Mouse (Mus musculus): ENCODE results near the gene Lhfpl4. TPM values are rescaled to one million over a fixed set of nuclear protein-coding genes. Genes with fewer than 3 reads are reported as not detected.
A peak's percentile ranks its signal among the peaks of the same experiment; 100 is the strongest.

The Lhfpl4 gene
- polyA plus RNA-seq (2015; fragmentation: Nextera tagmentation; extraction: Ambion mirVana), result 0.35 and 0.81 TPM in 2 replicates

DNA sequence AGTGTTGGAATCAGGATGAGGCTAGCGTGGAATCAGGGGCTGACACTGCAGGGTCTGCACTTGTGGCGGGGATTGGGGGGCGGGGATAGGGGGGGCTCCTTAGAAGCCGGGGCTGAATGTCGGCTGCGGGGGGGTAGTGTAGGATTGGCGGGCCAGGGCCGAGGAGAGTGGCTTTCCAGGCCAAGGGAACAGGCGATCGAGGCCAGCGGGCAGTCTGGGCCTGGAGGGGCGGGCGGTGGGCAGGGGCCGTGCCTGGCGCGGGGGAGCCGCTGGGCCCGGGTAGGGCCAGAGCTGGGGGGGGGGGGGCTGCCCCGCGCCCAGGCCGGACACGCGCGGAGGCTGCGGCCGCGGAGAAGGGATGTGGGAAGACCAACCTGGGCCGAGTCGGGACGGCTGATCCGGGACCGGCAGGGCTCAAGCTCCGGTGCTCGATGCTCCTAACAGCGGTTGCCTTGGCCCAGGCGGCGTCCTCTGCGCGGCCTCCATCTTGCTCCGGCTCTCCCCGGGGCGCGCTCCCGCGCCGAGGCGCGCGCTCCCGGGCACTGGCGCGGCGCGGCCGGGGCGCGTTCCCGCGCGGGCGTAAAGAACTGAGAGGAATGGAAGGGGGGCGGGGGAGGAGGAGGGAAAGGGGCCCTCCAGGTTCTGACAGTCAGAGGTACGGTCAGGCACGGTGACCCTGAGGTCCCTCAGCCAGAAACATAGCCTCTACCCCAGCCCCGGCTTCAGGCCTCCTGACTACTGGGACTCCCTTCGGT, at the start of gene Lhfpl4:
Gene Lhfpl4, minus strand, starts transcription at position 544 of the 755 bp plus-strand sequence.
- Histone ChIP-seq H3K9ac (no peak within 1 kb of the TSS), H3K4me1 (replicated peaks) (peaks cover 13% of the 10 kb centered on the region), H3K4me3 (peak within 1 kb of the TSS; percentile 48), H3K4me2 (peak within 1 kb of the TSS; percentile 71), H3K9me3 (replicated peaks) (no peaks in the 10 kb centered on the region), H3K27ac (no peak within 1 kb of the TSS), H3K36me3 (no peaks in the 10 kb centered on the region), H3K27me3 (peaks cover 57% of the 10 kb centered on the region)
- 3% methylated on average over 56 of the region's 66 CpGs for WGBS
- no peak for ATAC-seq (replicated peaks; ENCODE audit: insufficient number of reproducible peaks, insufficient read depth, low FRiP score, low read depth)

DNA sequence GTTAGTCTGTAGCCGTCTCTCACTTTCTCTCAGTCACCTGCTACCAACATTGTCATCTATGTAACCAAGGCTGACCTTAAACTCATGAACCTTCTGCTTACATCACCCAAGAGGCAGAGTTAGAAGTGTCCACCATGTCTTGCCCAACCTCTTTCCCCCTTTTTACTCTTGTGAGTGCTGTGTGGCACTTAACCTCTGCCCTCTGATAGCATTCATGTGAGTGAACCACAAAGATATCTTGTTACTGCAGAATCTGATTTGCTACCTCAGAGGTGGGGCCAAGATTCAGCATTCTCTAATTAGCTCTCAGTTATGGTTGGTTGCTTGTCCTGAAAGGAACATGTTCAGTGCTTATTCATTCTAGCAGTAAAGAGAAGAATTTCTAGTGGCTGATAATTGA, 47.6 kb upstream of the Lhfpl4 start:
- Histone ChIP-seq H3K4me2 (no peak overlapping the region), H3K36me3 (peaks cover 14% of the 10 kb centered on the region), H3K27ac (no peak overlapping the region), H3K9ac (no peak overlapping the region), H3K4me3 (no peak overlapping the region), H3K27me3 (no peaks in the 10 kb centered on the region), H3K4me1 (replicated peaks) (peaks cover 11% of the 10 kb centered on the region), H3K9me3 (replicated peaks) (no peaks in the 10 kb centered on the region)
- no peak for ATAC-seq (replicated peaks; ENCODE audit: insufficient number of reproducible peaks, insufficient read depth, low FRiP score, low read depth)
- 76% methylated on average over 1 of the region's 1 CpGs for WGBS

DNA sequence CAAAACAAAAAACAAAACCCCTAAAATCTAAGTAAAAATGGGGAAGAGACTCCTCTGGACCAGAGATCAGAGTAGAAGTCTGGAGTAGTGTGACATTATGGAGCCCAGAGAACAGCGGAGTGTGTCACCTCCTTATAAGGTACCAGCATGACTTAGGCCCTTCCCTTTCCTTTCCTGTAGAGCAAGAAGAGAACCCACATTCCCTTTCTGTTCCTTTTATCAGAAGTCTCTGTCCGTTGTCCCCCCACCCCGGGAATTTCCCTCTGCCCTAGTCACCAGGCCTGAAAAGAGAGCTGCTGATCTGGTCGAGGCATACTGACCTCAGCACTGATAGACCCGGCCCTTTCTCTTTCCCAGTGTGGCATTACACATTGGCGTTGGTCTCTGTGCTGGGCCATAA, 43.3 kb upstream of the Lhfpl4 start:
- H3K27ac ChIP-seq, result no peak overlapping the region
- H3K9me3 ChIP-seq (replicated peaks), result no peaks in the 10 kb centered on the region
- 16% methylated on average over 6 of the region's 6 CpGs for WGBS
- peak overlapping the region; percentile 85 for H3K9ac ChIP-seq
- H3K4me1 ChIP-seq (replicated peaks), result peaks cover 11% of the 10 kb centered on the region
- H3K4me3 ChIP-seq, result peak overlapping the region; percentile 87
- no peaks in the 10 kb centered on the region for H3K27me3 ChIP-seq
- H3K4me2 ChIP-seq, result peak overlapping the region; percentile 87
- peaks cover 14% of the 10 kb centered on the region for H3K36me3 ChIP-seq
- no peak for ATAC-seq (replicated peaks; ENCODE audit: insufficient number of reproducible peaks, insufficient read depth, low FRiP score, low read depth)

DNA sequence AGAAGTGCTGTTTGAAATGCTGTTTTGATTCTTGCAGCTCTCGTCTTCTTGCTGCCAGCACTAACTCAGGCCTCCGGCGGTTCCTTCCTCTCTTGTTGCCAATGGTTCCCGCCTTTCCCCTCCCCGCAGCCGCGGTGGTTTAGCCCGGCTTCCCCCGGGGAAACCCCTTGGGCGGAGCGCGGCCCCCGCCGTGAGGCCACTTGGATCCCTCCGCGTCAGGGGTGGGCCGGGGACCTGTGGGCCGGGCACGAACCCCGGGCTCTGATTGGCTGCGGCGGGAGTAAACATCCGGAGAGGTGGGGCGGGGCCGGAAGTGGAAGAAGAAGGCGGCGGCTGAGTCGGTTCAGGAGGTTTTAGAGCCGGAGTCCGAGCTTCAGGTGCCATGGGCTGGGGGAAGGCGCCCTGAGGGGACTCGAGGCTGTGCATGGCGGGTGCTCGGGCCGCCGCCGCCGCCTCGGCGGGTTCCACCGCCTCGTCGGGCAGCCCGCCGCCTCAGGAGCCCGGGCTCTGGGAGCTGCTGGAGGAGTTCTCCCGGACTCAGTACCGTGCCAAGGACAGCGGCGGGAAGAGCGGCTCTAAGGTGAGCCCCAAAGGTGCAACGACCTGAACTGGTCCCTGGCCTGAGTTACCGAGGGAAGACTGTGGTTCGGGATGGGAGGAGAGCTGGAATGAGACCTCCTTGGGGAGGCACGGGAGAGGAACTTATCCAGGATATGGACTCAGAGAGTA, 42.5 kb upstream of the Lhfpl4 start, which contains the start of gene Mtmr14:
Gene Mtmr14, plus strand, starts transcription at position 302 of the 729 bp plus-strand sequence.
- peak; percentile 99 for ATAC-seq (replicated peaks; ENCODE audit: insufficient number of reproducible peaks, insufficient read depth, low FRiP score, low read depth)
- Histone ChIP-seq H3K36me3 (peaks cover 7% of the 10 kb centered on the region), H3K4me2 (peak within 1 kb of the TSS; percentile 87), H3K4me1 (replicated peaks) (peaks cover 11% of the 10 kb centered on the region), H3K27ac (peak within 1 kb of the TSS; percentile 41; the same call in 1 of the 2 replicates), H3K9me3 (replicated peaks) (no peaks in the 10 kb centered on the region), H3K9ac (peak within 1 kb of the TSS; percentile 85), H3K4me3 (peak within 1 kb of the TSS; percentile 87), H3K27me3 (no peaks in the 10 kb centered on the region)
- under 1% methylated on average over 55 of the region's 55 CpGs for WGBS

DNA sequence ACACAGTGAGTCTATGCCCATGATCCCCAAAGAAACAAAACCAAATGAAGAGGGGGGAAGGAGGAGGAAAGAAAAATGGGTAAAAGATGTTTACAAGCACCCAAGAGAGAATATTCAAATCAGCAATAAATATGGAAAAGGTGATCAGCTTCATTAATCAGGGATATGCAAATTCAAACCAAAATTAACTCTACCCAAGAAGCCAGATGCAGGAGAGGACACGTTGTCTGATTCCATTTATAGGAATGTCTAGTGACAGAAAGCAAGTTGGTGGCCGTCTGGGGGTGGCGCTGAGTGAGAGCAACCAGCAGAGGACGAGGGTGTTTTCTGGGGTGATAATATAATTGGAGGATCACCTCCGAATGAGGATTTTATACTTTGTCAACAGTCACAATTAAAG, 40.0 kb upstream of the Lhfpl4 start:
- no peak overlapping the region for H3K9ac ChIP-seq
- no peaks in the 10 kb centered on the region for H3K9me3 ChIP-seq (replicated peaks)
- no peaks in the 10 kb centered on the region for H3K36me3 ChIP-seq
- no peaks in the 10 kb centered on the region for H3K27me3 ChIP-seq
- no peak overlapping the region for H3K4me2 ChIP-seq
- H3K4me1 ChIP-seq (replicated peaks), result peaks cover 11% of the 10 kb centered on the region
- ATAC-seq (replicated peaks; ENCODE audit: insufficient number of reproducible peaks, insufficient read depth, low FRiP score, low read depth), result no peak
- WGBS, result 49% methylated on average over 5 of the region's 5 CpGs
- H3K4me3 ChIP-seq, result no peak overlapping the region
- H3K27ac ChIP-seq, result no peak overlapping the region

DNA sequence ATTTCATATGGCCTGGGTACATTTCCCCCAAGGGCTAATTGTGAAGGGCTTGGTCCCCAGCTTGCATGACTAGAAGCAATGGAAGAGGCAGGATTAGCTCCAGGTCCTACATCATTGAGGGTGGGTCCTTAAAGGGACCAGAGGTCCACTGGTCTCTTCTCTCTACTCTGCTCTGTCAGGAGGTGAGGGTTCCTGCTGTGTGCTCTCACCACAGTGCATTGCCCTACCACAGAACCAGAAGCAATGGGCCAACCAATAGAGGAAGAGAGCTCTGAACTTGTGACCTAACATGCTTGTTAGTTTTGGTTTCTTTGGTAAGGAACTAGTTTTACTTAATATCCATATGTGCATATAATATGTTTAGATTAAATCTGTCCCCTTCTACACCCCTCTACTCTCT, 31.5 kb upstream of the Lhfpl4 start:
- Histone ChIP-seq H3K4me3 (no peak overlapping the region), H3K27ac (no peak overlapping the region), H3K9ac (no peak overlapping the region), H3K4me2 (no peak overlapping the region), H3K27me3 (no peaks in the 10 kb centered on the region; the same call in 1 of the 2 replicates), H3K9me3 (replicated peaks) (no peaks in the 10 kb centered on the region), H3K36me3 (no peaks in the 10 kb centered on the region), H3K4me1 (replicated peaks) (no peaks in the 10 kb centered on the region)
- ATAC-seq (replicated peaks; ENCODE audit: insufficient number of reproducible peaks, insufficient read depth, low FRiP score, low read depth), result no peak

DNA sequence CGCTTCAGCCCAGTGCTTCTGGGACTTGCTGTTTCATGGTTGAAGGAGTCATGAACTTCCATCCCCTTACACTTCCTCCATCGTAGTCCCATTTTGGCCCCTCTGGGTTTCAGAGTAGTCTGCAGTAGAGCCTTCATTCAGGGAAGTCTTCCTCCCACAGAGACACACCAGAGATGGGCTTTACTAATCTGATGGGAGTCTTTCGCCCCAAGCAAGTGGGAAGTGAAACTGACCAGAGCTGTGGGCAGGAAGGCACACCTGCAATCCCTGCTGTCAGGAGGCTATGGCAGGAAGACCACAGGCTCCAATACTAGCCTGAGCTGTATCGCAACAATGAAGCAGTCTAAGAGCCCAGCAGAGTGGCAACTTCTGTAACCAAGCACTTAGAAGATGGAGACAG, 30.6 kb upstream of the Lhfpl4 start:
- Histone ChIP-seq H3K27ac (no peak overlapping the region), H3K4me2 (no peak overlapping the region), H3K36me3 (no peaks in the 10 kb centered on the region), H3K4me3 (no peak overlapping the region), H3K9ac (no peak overlapping the region), H3K4me1 (replicated peaks) (no peaks in the 10 kb centered on the region), H3K9me3 (replicated peaks) (no peaks in the 10 kb centered on the region), H3K27me3 (no peaks in the 10 kb centered on the region; the same call in 1 of the 2 replicates)
- 59% methylated on average over 4 of the region's 4 CpGs for WGBS
- no peak for ATAC-seq (replicated peaks; ENCODE audit: insufficient number of reproducible peaks, insufficient read depth, low FRiP score, low read depth)

DNA sequence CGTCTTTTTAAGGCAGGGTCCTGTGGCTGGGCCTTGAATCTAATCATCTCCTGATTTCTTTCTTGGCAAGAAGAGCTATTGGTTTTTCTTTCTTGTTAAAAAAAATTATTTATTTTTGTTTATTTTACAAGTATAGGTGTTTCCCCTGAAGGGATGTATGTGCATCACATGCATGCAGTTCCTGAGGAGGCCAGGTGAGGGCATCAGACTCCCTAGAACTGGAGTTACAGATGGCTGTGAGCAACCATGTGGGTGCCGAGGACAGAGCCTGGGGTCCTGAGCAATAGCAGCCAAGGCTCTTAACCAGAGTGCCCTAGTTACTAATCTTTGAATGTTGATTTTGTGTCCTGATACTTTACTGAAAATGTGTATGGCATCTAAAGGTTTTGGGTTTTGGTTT, 21.1 kb upstream of the Lhfpl4 start:
- ATAC-seq (replicated peaks; ENCODE audit: insufficient number of reproducible peaks, insufficient read depth, low FRiP score, low read depth), result no peak
- WGBS, result 62% methylated on average over 2 of the region's 2 CpGs

DNA sequence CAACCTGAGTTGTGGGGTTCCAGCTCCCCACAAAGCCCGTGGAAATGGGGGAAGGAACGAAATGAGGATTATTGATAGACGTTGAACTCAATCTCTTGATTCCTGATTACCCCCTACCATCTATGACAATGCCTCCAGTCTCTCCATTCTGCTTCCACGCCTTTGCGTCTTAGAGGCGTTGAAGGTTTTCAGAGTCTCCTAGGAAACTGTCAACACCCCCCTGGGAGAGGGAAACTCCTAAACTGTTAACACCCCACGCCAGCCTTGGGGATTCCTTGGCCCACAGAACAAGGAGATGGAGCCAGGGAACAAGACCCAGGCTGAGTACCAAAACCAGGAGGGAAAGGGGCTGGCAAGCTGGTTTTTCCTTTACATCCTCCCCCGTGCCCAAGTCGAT, 410 bp upstream of the Lhfpl4 start:
- H3K36me3 ChIP-seq, result no peaks in the 10 kb centered on the region
- H3K4me3 ChIP-seq, result peak overlapping the region; percentile 48
- H3K27me3 ChIP-seq, result peaks cover 57% of the 10 kb centered on the region
- H3K27ac ChIP-seq, result no peak overlapping the region
- no peak overlapping the region for H3K9ac ChIP-seq
- no peaks in the 10 kb centered on the region for H3K9me3 ChIP-seq (replicated peaks)
- peak overlapping the region; percentile 71 for H3K4me2 ChIP-seq
- H3K4me1 ChIP-seq (replicated peaks), result peaks cover 13% of the 10 kb centered on the region
- no peak for ATAC-seq (replicated peaks; ENCODE audit: insufficient number of reproducible peaks, insufficient read depth, low FRiP score, low read depth)
- 13% methylated on average over 9 of the region's 9 CpGs for WGBS

More for the DNA sequence above, 21.1 kb upstream of the Lhfpl4 start:
- no peaks in the 10 kb centered on the region for H3K36me3 ChIP-seq
- H3K4me2 ChIP-seq, result no peak overlapping the region
- no peaks in the 10 kb centered on the region for H3K27me3 ChIP-seq
- H3K27ac ChIP-seq, result no peak overlapping the region
- H3K9me3 ChIP-seq (replicated peaks), result no peaks in the 10 kb centered on the region
- H3K4me3 ChIP-seq, result no peak overlapping the region
- H3K9ac ChIP-seq, result no peak overlapping the region
- no peaks in the 10 kb centered on the region for H3K4me1 ChIP-seq (replicated peaks)

DNA sequence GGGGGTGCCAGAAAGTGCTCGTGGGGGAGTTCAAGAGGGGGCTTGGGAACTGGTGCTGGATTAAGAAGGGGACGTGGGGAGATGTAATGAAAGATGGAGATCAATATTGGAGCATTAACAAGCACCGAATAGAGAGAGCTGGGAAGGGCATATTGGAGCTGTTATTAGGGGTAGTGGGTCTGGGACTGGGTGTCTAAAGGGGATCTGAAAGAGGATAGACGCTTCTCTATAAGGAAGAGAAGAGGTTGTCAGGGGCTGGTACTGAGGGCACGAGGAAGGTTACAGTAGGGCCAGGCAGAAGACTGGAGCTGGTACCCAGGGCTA, 705 bp downstream of the Lhfpl4 start:
- H3K27me3 ChIP-seq, result peaks cover 57% of the 10 kb centered on the region
- H3K27ac ChIP-seq, result no peak overlapping the region
- no peaks in the 10 kb centered on the region for H3K9me3 ChIP-seq (replicated peaks)
- H3K4me2 ChIP-seq, result peak overlapping the region; percentile 71
- H3K4me1 ChIP-seq (replicated peaks), result peaks cover 13% of the 10 kb centered on the region
- no peaks in the 10 kb centered on the region for H3K36me3 ChIP-seq
- peak overlapping the region; percentile 48; the same call in 1 of the 2 replicates for H3K4me3 ChIP-seq
- ATAC-seq (replicated peaks; ENCODE audit: insufficient number of reproducible peaks, insufficient read depth, low FRiP score, low read depth), result no peak
- no peak overlapping the region for H3K9ac ChIP-seq
- WGBS, result 5% methylated on average over 5 of the region's 5 CpGs

DNA sequence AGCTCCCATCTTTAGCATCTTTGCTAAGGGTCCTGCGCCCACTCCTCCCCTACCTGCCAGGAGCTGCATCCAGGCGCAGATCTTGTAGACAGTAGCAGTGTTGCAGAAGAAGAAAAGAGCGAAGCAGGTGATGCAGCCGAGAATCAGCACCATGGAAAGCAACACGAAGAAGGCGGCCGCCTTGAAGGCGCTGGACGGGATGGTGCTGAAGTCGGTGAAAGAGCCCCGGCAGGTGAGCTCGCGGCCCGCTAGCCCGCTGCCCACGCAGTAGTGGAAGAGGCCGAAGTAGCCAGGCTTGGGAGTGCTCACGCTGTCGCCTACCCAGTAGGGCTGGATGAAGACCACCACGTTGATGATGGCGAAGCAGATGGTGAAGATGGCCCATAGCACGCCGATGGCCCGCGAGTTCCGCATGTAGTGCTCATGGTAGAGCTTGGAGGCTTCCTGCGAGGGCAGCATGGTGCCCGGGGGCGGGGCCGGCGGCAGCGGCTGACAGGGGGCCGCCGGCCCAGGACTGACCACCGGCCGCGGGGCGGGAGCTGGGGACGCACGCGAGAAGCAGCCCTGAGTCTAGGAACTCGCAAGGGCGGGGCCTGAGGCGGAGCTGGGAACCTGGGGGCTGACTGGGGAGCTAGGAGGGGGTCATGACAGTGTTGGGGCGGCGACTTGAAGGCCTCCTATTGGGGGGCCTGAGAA, 1.3 kb downstream of the Lhfpl4 start:
- Histone ChIP-seq H3K27ac (no peak overlapping the region), H3K27me3 (peaks cover 57% of the 10 kb centered on the region), H3K4me3 (0 out of 2 replicates have a peak overlapping the region, but pooled peaks have one; percentile 20), H3K4me1 (replicated peaks) (peaks cover 13% of the 10 kb centered on the region), H3K36me3 (no peaks in the 10 kb centered on the region), H3K4me2 (peak overlapping the region; percentile 34), H3K9ac (no peak overlapping the region), H3K9me3 (replicated peaks) (no peaks in the 10 kb centered on the region)
- ATAC-seq (replicated peaks; ENCODE audit: insufficient number of reproducible peaks, insufficient read depth, low FRiP score, low read depth), result no peak
- 2% methylated on average over 46 of the region's 46 CpGs for WGBS

Data from heart, embryonic 15.5 days (tissue).